Mouse (Mus musculus): Measurements from ENCODE around the gene Pdpk1. TPM values are rescaled to one million over a fixed set of nuclear protein-coding genes. Genes with fewer than 3 reads are reported as not detected.

The Pdpk1 gene
- polyA plus RNA-seq, 1 experiment: 18.7 TPM

- peak within 1 kb of the TSS; percentile 0 for H3K4me3 ChIP-seq (replicated peaks; ENCODE audit: control insufficient read depth, low read depth, low read length)
- H3K27ac ChIP-seq (ENCODE audit: control insufficient read depth, insufficient read depth, low read depth, low read length, poor library complexity): no peak within 1 kb of the TSS
- no peaks in the 10 kb centered on the region for H3K4me1 ChIP-seq (ENCODE audit: control insufficient read depth, insufficient read depth, low read length)
- WGBS: 47% methylated on average over 4 of the region's 4 CpGs
- TF ChIP-seq POLR2A (IDR thresholded peaks at IDR 0.05; ENCODE audit: borderline replicate concordance, control insufficient read depth, low read depth, low read length): no peak
- no peak for TF ChIP-seq CTCF (IDR thresholded peaks at IDR 0.05; ENCODE audit: control insufficient read depth, insufficient read depth, low read length)
Observed at GRCm38 (mm10) chr17:24037844-24038243, 112.9 kb downstream of the Pdpk1 start, which contains the start of gene Prss27. TSS of gene Prss27 (plus strand) at chr17:24038144.

- TF ChIP-seq POLR2A (IDR thresholded peaks at IDR 0.05; ENCODE audit: borderline replicate concordance, control insufficient read depth, low read depth, low read length): no peak
- H3K27ac ChIP-seq (ENCODE audit: control insufficient read depth, insufficient read depth, low read depth, low read length, poor library complexity): no peak overlapping the region
- H3K4me3 ChIP-seq (replicated peaks; ENCODE audit: control insufficient read depth, low read depth, low read length): peak overlapping the region; percentile 0
- WGBS: 42% methylated on average over 13 of the region's 13 CpGs
- H3K4me1 ChIP-seq (ENCODE audit: control insufficient read depth, insufficient read depth, low read length): no peaks in the 10 kb centered on the region
Observed at GRCm38 (mm10) chr17:24037360-24037759, 113.4 kb downstream of the Pdpk1 start.

GRCm38 (mm10) chr17:24036954-24037353 is 113.8 kb downstream of the Pdpk1 start:
- TF ChIP-seq POLR2A (IDR thresholded peaks at IDR 0.05; ENCODE audit: borderline replicate concordance, control insufficient read depth, low read depth, low read length) (no peak), CTCF (IDR thresholded peaks at IDR 0.05; ENCODE audit: control insufficient read depth, insufficient read depth, low read length) (no peak)
- Histone ChIP-seq H3K27ac (ENCODE audit: control insufficient read depth, insufficient read depth, low read depth, low read length, poor library complexity) (no peak overlapping the region), H3K4me3 (replicated peaks; ENCODE audit: control insufficient read depth, low read depth, low read length) (peak overlapping the region; percentile 0), H3K4me1 (ENCODE audit: control insufficient read depth, insufficient read depth, low read length) (no peaks in the 10 kb centered on the region)
- 50% methylated on average over 6 of the region's 6 CpGs for WGBS

GRCm38 (mm10) chr17:24035087-24035486 is 115.6 kb downstream of the Pdpk1 start:
- 78% methylated on average over 7 of the region's 7 CpGs for WGBS
- no peak for TF ChIP-seq CTCF (IDR thresholded peaks at IDR 0.05; ENCODE audit: control insufficient read depth, insufficient read depth, low read length)

GRCm38 (mm10) chr17:24030551-24030950 is 120.2 kb downstream of the Pdpk1 start:
- 84% methylated on average over 20 of the region's 22 CpGs for WGBS
- Histone ChIP-seq H3K4me1 (ENCODE audit: control insufficient read depth, insufficient read depth, low read length) (no peaks in the 10 kb centered on the region), H3K4me3 (replicated peaks; ENCODE audit: control insufficient read depth, low read depth, low read length) (no peak overlapping the region), H3K27ac (ENCODE audit: control insufficient read depth, insufficient read depth, low read depth, low read length, poor library complexity) (no peak overlapping the region)
- no peak for TF ChIP-seq POLR2A (IDR thresholded peaks at IDR 0.05; ENCODE audit: borderline replicate concordance, control insufficient read depth, low read depth, low read length)
- TF ChIP-seq CTCF (IDR thresholded peaks at IDR 0.05; ENCODE audit: control insufficient read depth, insufficient read depth, low read length): no peak

More at GRCm38 (mm10) chr17:24035087-24035486, 115.6 kb downstream of the Pdpk1 start:
- Histone ChIP-seq H3K27ac (ENCODE audit: control insufficient read depth, insufficient read depth, low read depth, low read length, poor library complexity) (no peak overlapping the region), H3K4me1 (ENCODE audit: control insufficient read depth, insufficient read depth, low read length) (no peaks in the 10 kb centered on the region), H3K4me3 (replicated peaks; ENCODE audit: control insufficient read depth, low read depth, low read length) (no peak overlapping the region)

- Histone ChIP-seq H3K4me1 (ENCODE audit: control insufficient read depth, insufficient read depth, low read length) (no peaks in the 10 kb centered on the region), H3K4me3 (replicated peaks; ENCODE audit: control insufficient read depth, low read depth, low read length) (no peak overlapping the region), H3K27ac (ENCODE audit: control insufficient read depth, insufficient read depth, low read depth, low read length, poor library complexity) (no peak overlapping the region)
- TF ChIP-seq POLR2A (IDR thresholded peaks at IDR 0.05; ENCODE audit: borderline replicate concordance, control insufficient read depth, low read depth, low read length): no peak
- TF ChIP-seq CTCF (IDR thresholded peaks at IDR 0.05; ENCODE audit: control insufficient read depth, insufficient read depth, low read length): no peak
- 64% methylated on average over 7 of the region's 7 CpGs for WGBS
Observed at GRCm38 (mm10) chr17:24029477-24029876, 121.2 kb downstream of the Pdpk1 start.

Other genes with a start within 250 kb of the Pdpk1 start
- not detected in 2 replicates for gene Dcpp3, start 233.5 kb downstream of the Pdpk1 start, polyA plus RNA-seq (2011; ENCODE audit: insufficient read depth, insufficient read length, low replicate concordance, missing spikeins)
- gene Sbp, start 209.3 kb downstream of the Pdpk1 start, polyA plus RNA-seq (2011; ENCODE audit: insufficient read depth, insufficient read length, low replicate concordance, missing spikeins): not detected in 2 replicates
- gene Sbpl, start 195.7 kb downstream of the Pdpk1 start, polyA plus RNA-seq (2011; ENCODE audit: insufficient read depth, insufficient read length, low replicate concordance, missing spikeins): not detected in 2 replicates
- gene Prss30, start 170.4 kb downstream of the Pdpk1 start, polyA plus RNA-seq (2011; ENCODE audit: insufficient read depth, insufficient read length, low replicate concordance, missing spikeins): 6.8 TPM in 1 of 2 replicates, not detected in the other
- gene Prss22, start 152.8 kb downstream of the Pdpk1 start, polyA plus RNA-seq (2011; ENCODE audit: insufficient read depth, insufficient read length, low replicate concordance, missing spikeins): not detected in 2 replicates
- gene Prss27, start 112.8 kb downstream of the Pdpk1 start, polyA plus RNA-seq (2011; ENCODE audit: insufficient read depth, insufficient read length, low replicate concordance, missing spikeins): not detected in 2 replicates
- gene Kctd5, start 77.4 kb downstream of the Pdpk1 start, polyA plus RNA-seq (2011; ENCODE audit: insufficient read depth, insufficient read length, low replicate concordance, missing spikeins): 11.4 and 13.6 TPM in 2 replicates
- 24.9 and 57.8 TPM in 2 replicates for gene Amdhd2, start 12.8 kb upstream of the Pdpk1 start, polyA plus RNA-seq (2011; ENCODE audit: insufficient read depth, insufficient read length, low replicate concordance, missing spikeins)
- gene Atp6v0c, start 18.8 kb upstream of the Pdpk1 start, polyA plus RNA-seq (2011; ENCODE audit: insufficient read depth, insufficient read length, low replicate concordance, missing spikeins): 159 and 256 TPM in 2 replicates
- 4.2 and 10.6 TPM in 2 replicates for gene Tbc1d24, start 54.6 kb upstream of the Pdpk1 start, polyA plus RNA-seq (2011; ENCODE audit: insufficient read depth, insufficient read length, low replicate concordance, missing spikeins)
- 0.27 and 0.37 TPM in 2 replicates for gene Ntn3, start 58.6 kb upstream of the Pdpk1 start, polyA plus RNA-seq (2011; ENCODE audit: insufficient read depth, insufficient read length, low replicate concordance, missing spikeins)
- 11.7 and 15.1 TPM in 2 replicates for gene Tedc2, start 69.9 kb upstream of the Pdpk1 start, polyA plus RNA-seq (2011; ENCODE audit: insufficient read depth, insufficient read length, low replicate concordance, missing spikeins)
- 58.4 and 73.9 TPM in 2 replicates for gene Ccnf, start 100.6 kb upstream of the Pdpk1 start, polyA plus RNA-seq (2011; ENCODE audit: insufficient read depth, insufficient read length, low replicate concordance, missing spikeins)
- gene Abca17, start 200.1 kb upstream of the Pdpk1 start, polyA plus RNA-seq (2011; ENCODE audit: insufficient read depth, insufficient read length, low replicate concordance, missing spikeins): not detected in 2 replicates
- gene Abca3, start 201.0 kb upstream of the Pdpk1 start, polyA plus RNA-seq (2011; ENCODE audit: insufficient read depth, insufficient read length, low replicate concordance, missing spikeins): 18.6 and 36.5 TPM in 2 replicates